Mouse (Mus musculus) erythroblast, embryonic 14.5 days (primary cell): ENCODE data around the gene Itgam.

ENCODE experiments used
- GATA1 ChIP-seq: IDR thresholded peaks from 2 replicates; pipeline ENCODE4 v1.6.1; 2012; ENCODE audit warnings: low read length, inconsistent platforms, mixed read lengths
- TAL1 ChIP-seq: IDR thresholded peaks from 3 replicates; pipeline ENCODE4 v1.6.1; 2012; ENCODE audit warnings: low read length, inconsistent platforms, mixed read lengths

DNA sequence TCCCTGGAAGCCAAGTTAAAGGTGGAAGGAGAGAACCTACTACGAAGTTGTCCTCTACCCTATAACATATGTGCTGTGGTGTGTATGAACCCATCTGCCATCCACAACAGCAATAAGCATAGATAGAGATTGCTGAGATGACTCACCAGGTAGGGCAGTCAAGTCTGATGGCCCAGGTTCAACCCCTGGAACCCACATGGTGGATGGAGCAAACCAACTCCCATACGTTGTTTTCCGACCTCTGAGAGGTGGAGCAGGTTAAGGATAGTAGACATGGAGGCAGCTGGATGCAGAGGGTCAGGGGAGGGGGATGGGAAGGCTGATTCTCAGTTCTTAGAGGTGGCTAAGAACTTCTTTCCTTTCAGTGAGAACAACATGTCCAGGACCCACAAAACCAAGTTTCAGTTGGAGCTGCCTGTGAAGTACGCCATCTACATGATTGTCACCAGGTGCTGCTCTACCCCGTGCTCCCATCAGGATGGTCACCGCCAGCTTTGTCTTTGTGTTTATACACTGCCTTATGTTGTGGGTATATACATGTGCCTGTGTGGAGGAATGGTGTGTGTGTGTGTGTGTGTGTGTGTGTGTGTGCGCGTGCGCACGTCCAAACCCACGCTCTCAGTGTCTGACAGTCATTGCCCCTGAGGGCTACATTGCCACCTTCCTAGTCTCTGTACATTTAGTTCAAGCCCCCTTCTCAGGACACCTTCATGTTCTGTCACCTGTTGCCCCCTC lies 52.1 kb downstream of the Itgam start:
- TF ChIP-seq GATA1 = no peak
- no peak for TF ChIP-seq TAL1
